In genomic region chr11:21414911-21415381, GRCm38 (mm10) we compare ENCODE assay signal across 10 mouse cellular contexts. TPM values are rescaled to one million over a fixed set of nuclear protein-coding genes. Genes with fewer than 3 reads are reported as not detected.
DNase-seq lines count a peak whose midpoint lies in the region; ATAC-seq and TF ChIP-seq lines count a peak whose summit lies in the region.
"Had no signal": no experiment of that assay in that cellular context is flagged by ENCODE, and none has a peak within 500 bp of the region (broad histone marks: within the 10 kb centered on the region; RNA-seq: fewer than 3 reads in every experiment).

No protein-coding gene starts in this region.

- 28% methylated on average over 7 of the region's 7 CpGs for WGBS in intestine, embryonic 14.5 days
- 71% methylated on average over 7 of the region's 7 CpGs for WGBS in hindbrain, embryonic 10.5 days
- 42% methylated on average over 7 of the region's 7 CpGs for WGBS in kidney, adult 2 months

- H3K27ac ChIP-seq in intestine, embryonic 14.5 days (ENCODE audit: low read depth), result peak overlapping the region; percentile 54; the same call in 1 of the 2 replicates
- no peak overlapping the region for H3K27ac ChIP-seq in hindbrain, embryonic 10.5 days
- no peak overlapping the region for H3K27ac ChIP-seq in kidney, adult 2 months (ENCODE audit: insufficient read depth, low read depth, low read length)

- no peak overlapping the region for H3K4me2 ChIP-seq in intestine, embryonic 14.5 days (ENCODE audit: low read length)

- H3K4me1 ChIP-seq in intestine, embryonic 14.5 days (replicated peaks; ENCODE audit: control insufficient read depth, insufficient read depth, low read length), result peaks cover 7% of the 10 kb centered on the region; the same call in 1 of the 2 replicates
- no peaks in the 10 kb centered on the region for H3K4me1 ChIP-seq in hindbrain, embryonic 10.5 days (replicated peaks)
- no peaks in the 10 kb centered on the region for H3K4me1 ChIP-seq in kidney, adult 2 months (ENCODE audit: control insufficient read depth, insufficient read depth, low read length)

- no peaks in the 10 kb centered on the region for H3K27me3 ChIP-seq in intestine, embryonic 14.5 days (replicated peaks; ENCODE audit: control insufficient read depth, insufficient read depth, low read length)
- H3K27me3 ChIP-seq in hindbrain, embryonic 10.5 days (ENCODE audit: insufficient read depth, poor library complexity, severe bottlenecking), result no peaks in the 10 kb centered on the region
- no peaks in the 10 kb centered on the region for H3K27me3 ChIP-seq in kidney, adult 2 months (replicated peaks; ENCODE audit: control insufficient read depth, insufficient read depth, low read length)
- H3K27me3 ChIP-seq: megakaryocyte, embryonic 14.5 days had no signal

- H3K9me3 ChIP-seq in intestine, embryonic 14.5 days (ENCODE audit: control insufficient read depth, low read length), result no peaks in the 10 kb centered on the region
- no peaks in the 10 kb centered on the region for H3K9me3 ChIP-seq in hindbrain, embryonic 10.5 days

- no peak overlapping the region for H3K4me3 ChIP-seq in intestine, embryonic 14.5 days (ENCODE audit: low read depth, low read length)
- H3K4me3 ChIP-seq in hindbrain, embryonic 10.5 days, result no peak overlapping the region
- no peak overlapping the region for H3K4me3 ChIP-seq in kidney, adult 2 months (ENCODE audit: insufficient read depth, low read depth, low read length)
- H3K4me3 ChIP-seq: megakaryocyte, embryonic 14.5 days had no signal

- no peaks in the 10 kb centered on the region for H3K36me3 ChIP-seq in intestine, embryonic 14.5 days (ENCODE audit: control insufficient read depth, insufficient read depth, low read length)
- no peaks in the 10 kb centered on the region for H3K36me3 ChIP-seq in hindbrain, embryonic 10.5 days
- H3K36me3 ChIP-seq in kidney, adult 2 months (ENCODE audit: control insufficient read depth, insufficient read depth, low read length), result no peaks in the 10 kb centered on the region

- peak; percentile 10 for DNase-seq in NIH3T3 (ENCODE audit: low read depth)
- DNase-seq in brain, embryonic 14.5 days (ENCODE audit: low read depth), result peak; percentile 19
- peak; percentile 63 for DNase-seq in intestine, embryonic 14.5 days (ENCODE audit: low spot score)
- peak; percentile 70 for DNase-seq in lung, postnatal 36 days
- no peak for DNase-seq in hindbrain, embryonic 10.5 days (ENCODE audit: low spot score)
- no peak for DNase-seq in layer of hippocampus, postnatal 14 days (ENCODE audit: low spot score in 2 of 2)
- DNase-seq in kidney, adult 2 months, result no peak
- DNase-seq: embryo, embryonic 11 days had no signal

- no peak for TF ChIP-seq CTCF in brain, embryonic 14.5 days (IDR thresholded peaks at IDR 0.05; ENCODE audit: borderline replicate concordance, extremely low read depth, insufficient read depth, insufficient read length)
- no peak for TF ChIP-seq CTCF in kidney, adult 2 months (conservative IDR thresholded peaks at IDR 0.05; ENCODE audit: insufficient read depth, insufficient read length, low read depth, low read length)

- no peak overlapping the region for H3K9ac ChIP-seq in intestine, embryonic 14.5 days (ENCODE audit: low read length)

- TF ChIP-seq POLR2A in brain, embryonic 14.5 days (IDR thresholded peaks at IDR 0.05; ENCODE audit: borderline replicate concordance, extremely low read depth, insufficient read depth, insufficient read length, poor library complexity, severe bottlenecking), result no peak
- TF ChIP-seq POLR2A in kidney, adult 2 months (IDR thresholded peaks at IDR 0.05; ENCODE audit: low read depth, low read length), result no peak

- no peak for ATAC-seq in intestine, embryonic 14.5 days (replicated peaks; ENCODE audit: low FRiP score, low TSS enrichment, low read depth)
- no peak for ATAC-seq in inflammation-experienced regulatory T-cells, adult 6 months

RNA-seq across cellular contexts. Expression of gene Ugp2, which starts 43.9 kb away (rescaled TPM):
- 23.2 and 29.0 TPM in 2 replicates for polyA plus RNA-seq in brain, embryonic 14.5 days (2012; rRNA removed)
- polyA plus RNA-seq in intestine, embryonic 14.5 days (2014; fragmentation: Nextera tagmentation; extraction: Ambion mirVana), result 70.6 and 74.3 TPM in 2 replicates
- 52.2 and 55.7 TPM in 2 replicates for polyA plus RNA-seq in hindbrain, embryonic 10.5 days (2016; fragmentation: Nextera tagmentation; extraction: Ambion mirVana)
- total RNA-seq in layer of hippocampus, postnatal 14 days (2021), result 10 to 100 TPM; 63.4 to 75.9 TPM
- 10 to 100 TPM; 35.8 to 49.2 (median 36.8) TPM for polyA plus RNA-seq in inflammation-experienced regulatory T-cells, adult 6 months (2017; shearing (Covaris generic))
- 14.2 and 21.7 TPM in 2 replicates for polyA plus RNA-seq in kidney, adult 2 months (2012; rRNA removed)

Comparison
In these comparisons a context has a peak if more than half of its experiments do, and no peak if none do; other contexts are left out.
1. DNase-seq: peak in NIH3T3 (single experiment), brain, embryonic 14.5 days (single experiment), intestine, embryonic 14.5 days (single experiment) and lung, postnatal 36 days (single experiment); none in hindbrain, embryonic 10.5 days (single experiment), layer of hippocampus, postnatal 14 days (0 of 2) and kidney, adult 2 months (single experiment).